Mouse (Mus musculus) limb, embryonic 14.5 days (tissue): ENCODE measurements around the gene Hsf4. TPM values are rescaled to one million over a fixed set of nuclear protein-coding genes. Genes with fewer than 3 reads are reported as not detected.

ENCODE experiments used
- ATAC-seq: fragments of 200-750 bp; cut with Nextera tagmentation; 2 replicates; pipeline ENCODE4 v1.8.0; 2017; ENCODE audit warnings: low read depth, moderate number of reproducible peaks, moderate TSS enrichment; ENCODE audit not compliant: low FRiP score
- DNase-seq: peaks from one replicate; pipeline ENCODE4 v3.0.0-alpha.2; 2015; ENCODE audit warnings: low spot score
- H3K27ac ChIP-seq: fragments of 300-500 bp; sonication (generic); replicated peaks from 2 replicates; pipeline ENCODE4 v1.5.1; 2014; ENCODE audit warnings: low read depth, mild to moderate bottlenecking, low read length, moderate library complexity, mixed read lengths
- H3K27me3 ChIP-seq: fragments of 300-500 bp; sonication (generic); 2 replicates; pipeline ENCODE4 v1.6.1; 2014; ENCODE audit warnings: low read length, mixed read lengths; ENCODE audit not compliant: control insufficient read depth, insufficient read depth
- H3K36me3 ChIP-seq: fragments of 300-500 bp; sonication (generic); 2 replicates; pipeline ENCODE4 v1.6.1; 2014; ENCODE audit warnings: mild to moderate bottlenecking, low read length, moderate library complexity, mixed read lengths; ENCODE audit not compliant: control insufficient read depth, insufficient read depth
- H3K4me1 ChIP-seq: fragments of 300-500 bp; sonication (generic); 2 replicates; pipeline ENCODE4 v1.6.1; 2014; ENCODE audit warnings: antibody characterized with exemption, low read length, mixed read lengths; ENCODE audit not compliant: control insufficient read depth, insufficient read depth
- H3K4me2 ChIP-seq: fragments of 300-500 bp; sonication (generic); replicated peaks from 2 replicates; pipeline ENCODE4 v1.6.1; 2014; ENCODE audit warnings: low read depth, mild to moderate bottlenecking, low read length, moderate library complexity; ENCODE audit not compliant: severe bottlenecking
- H3K4me3 ChIP-seq: fragments of 300-500 bp; sonication (generic); replicated peaks from 2 replicates; pipeline ENCODE4 v1.5.1; 2014; ENCODE audit warnings: low read length
- H3K9ac ChIP-seq: fragments of 300-500 bp; sonication (generic); 2 replicates; pipeline ENCODE4 v1.6.1; 2014; ENCODE audit warnings: mild to moderate bottlenecking, low read depth, low read length, moderate library complexity; ENCODE audit not compliant: severe bottlenecking
- H3K9me3 ChIP-seq: fragments of 300-500 bp; sonication (generic); 2 replicates; pipeline ENCODE4 v1.6.1; 2016; ENCODE audit warnings: low read length; ENCODE audit not compliant: control insufficient read depth
- POLR2A ChIP-seq: fragments of 200-500 bp; IDR thresholded peaks from 2 replicates; pipeline ENCODE4 v1.8.0; 2012; ENCODE audit warnings: inconsistent platforms, mild to moderate bottlenecking, moderate library complexity, borderline replicate concordance; ENCODE audit not compliant: insufficient read depth, insufficient read length; ENCODE audit errors: extremely low read depth
- WGBS: fragments of 180-500 bp; shearing (Covaris S2); extraction: QIAGEN DNeasy Blood & Tissue Kit; methylation state at CpG from one replicate; pipeline ENCODE4 v1.1.7; 2014; 5-methylcytosine and 5-hydroxymethylcytosine counted together
- microRNA counts: library from miRNA; unstranded; fragments of <30 nt; microRNA quantifications from one replicate; lab custom pipeline; 2016
- microRNA-seq: library from miRNA; unstranded; fragments of <30 nt; microRNA quantifications from one replicate; pipeline ENCODE4, GENCODE M21; 2016
- polyA plus RNA-seq, 2 experiments: library from polyadenylated mRNA; depleted of rRNA in 1 of 2; stranded (reverse) in 1 of 2; unstranded in 1 of 2; fragments of >200 nt; fragmentation: Nextera tagmentation in 1 of 2; extraction: Ambion mirVana in 1 of 2; gene quantifications; 2 replicates each; pipeline versions ENCODE4 v1.2.1 to v1.2.3; 2012 to 2014

The Hsf4 gene
- polyA plus RNA-seq, 2 experiments, result 0.14 to 0.62 TPM

DNA sequence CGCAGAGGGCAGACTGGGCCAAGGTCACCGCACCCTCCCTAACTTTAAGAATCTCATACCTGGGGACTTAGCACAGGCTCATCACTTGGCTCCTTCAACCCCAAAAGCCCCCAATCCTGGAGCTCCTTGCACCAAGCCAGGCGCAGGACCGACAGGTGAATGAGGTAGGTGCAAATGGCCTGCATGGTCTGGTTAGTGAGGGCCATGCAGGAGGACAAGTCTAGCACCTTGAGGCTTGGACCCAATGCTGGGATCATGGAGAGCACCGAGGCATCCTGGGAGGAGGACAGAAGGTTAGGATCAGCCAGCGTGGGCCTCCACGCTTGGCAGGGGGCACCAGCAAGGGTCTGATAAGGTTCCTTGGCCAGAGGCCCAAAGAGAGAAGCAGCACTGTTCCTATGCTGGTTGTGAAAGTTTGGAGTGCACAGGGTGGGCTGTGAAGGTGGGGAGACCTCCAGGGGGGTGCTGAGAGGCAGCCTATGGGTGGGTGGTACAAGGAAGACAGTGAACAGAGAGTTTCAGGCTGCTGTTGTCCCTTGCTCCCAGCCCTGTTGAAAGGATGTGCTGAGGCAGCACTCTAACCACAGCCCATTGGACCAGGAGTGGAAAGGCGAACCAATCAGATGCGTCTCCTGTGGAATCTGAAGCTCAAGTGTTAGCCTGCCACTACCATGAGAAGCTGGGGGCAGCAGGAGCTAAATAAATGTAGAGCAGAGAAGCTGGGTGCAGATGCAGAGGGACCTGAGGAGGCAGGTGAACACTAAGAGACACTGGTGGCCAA is 44.2 kb downstream of the Hsf4 start:
- no peak overlapping the region for H3K27ac ChIP-seq
- ATAC-seq (no peak), DNase-seq (no peak)
- WGBS, result 80% methylated on average over 9 of the region's 9 CpGs
- H3K4me2 ChIP-seq, result no peak overlapping the region
- no peak overlapping the region for H3K4me3 ChIP-seq
- no peak for TF ChIP-seq POLR2A
- no peaks in the 10 kb centered on the region for H3K4me1 ChIP-seq
- no peaks in the 10 kb centered on the region for H3K9me3 ChIP-seq
- H3K36me3 ChIP-seq, result peaks cover 60% of the 10 kb centered on the region
- no peaks in the 10 kb centered on the region for H3K27me3 ChIP-seq
- no peak overlapping the region for H3K9ac ChIP-seq

DNA sequence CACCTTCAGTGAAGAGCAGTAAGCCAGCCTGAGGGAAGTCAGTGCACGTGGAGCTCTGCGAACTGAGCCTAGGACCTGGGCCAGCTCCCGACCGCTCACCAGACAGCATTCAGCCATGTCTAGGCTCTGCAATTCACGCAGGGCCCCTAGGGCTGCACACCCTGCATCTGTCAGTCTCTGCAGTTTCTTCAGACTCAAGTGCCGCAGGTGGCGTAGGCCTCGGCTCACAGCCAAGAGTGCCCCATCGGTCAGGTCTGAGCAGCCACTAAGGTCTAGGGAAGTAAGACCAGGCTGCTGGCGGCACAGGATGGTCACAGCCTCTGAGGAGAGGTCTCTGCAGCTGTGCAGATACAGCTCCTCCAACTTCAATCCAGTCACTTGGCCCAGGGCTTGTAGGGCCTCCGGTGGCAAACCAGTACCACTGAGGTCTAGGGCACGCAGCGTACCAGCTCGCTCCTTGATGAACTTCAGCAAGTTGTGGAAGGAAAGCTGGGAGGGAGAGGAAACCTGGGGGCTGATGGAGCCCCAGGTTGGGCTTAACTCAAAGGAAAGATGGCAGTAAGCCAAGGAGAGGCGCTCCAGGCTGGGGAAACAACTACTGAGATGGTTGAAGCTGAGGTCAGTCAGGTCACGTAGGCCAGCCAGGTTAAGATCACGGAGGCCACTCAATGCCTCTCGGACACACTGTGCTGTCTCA is 45.6 kb downstream of the Hsf4 start:
- Histone ChIP-seq H3K4me1 (no peaks in the 10 kb centered on the region), H3K4me3 (no peak overlapping the region), H3K4me2 (no peak overlapping the region), H3K9ac (no peak overlapping the region), H3K27me3 (no peaks in the 10 kb centered on the region), H3K27ac (no peak overlapping the region), H3K36me3 (peaks cover 63% of the 10 kb centered on the region), H3K9me3 (no peaks in the 10 kb centered on the region)
- no peak for DNase-seq
- TF ChIP-seq POLR2A, result no peak
- 89% methylated on average over 18 of the region's 18 CpGs for WGBS
- ATAC-seq, result no peak

DNA sequence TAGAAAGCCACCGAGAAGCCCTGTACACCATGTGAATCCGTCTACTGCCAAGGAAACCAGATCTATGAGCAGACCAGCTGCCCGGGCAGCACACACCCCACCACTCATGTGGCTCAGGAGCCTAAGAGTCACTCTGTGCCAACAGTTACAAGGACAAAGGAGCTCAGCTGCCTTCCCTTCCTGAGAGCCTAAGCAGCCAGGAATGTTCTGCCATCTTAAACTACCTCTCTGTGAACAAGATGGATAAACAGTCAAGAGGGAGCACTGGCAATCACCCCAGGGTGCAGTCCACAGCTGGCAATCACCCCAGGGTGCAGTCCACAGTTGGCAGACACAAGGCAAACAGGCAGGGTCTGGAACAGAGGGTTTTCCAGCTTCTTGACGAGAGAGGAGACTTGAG is 48.3 kb downstream of the Hsf4 start:
- H3K9ac ChIP-seq, result no peak overlapping the region
- no peak overlapping the region for H3K4me2 ChIP-seq
- 83% methylated on average over 4 of the region's 4 CpGs for WGBS
- no peaks in the 10 kb centered on the region for H3K27me3 ChIP-seq
- H3K9me3 ChIP-seq, result no peaks in the 10 kb centered on the region
- peaks cover 58% of the 10 kb centered on the region for H3K36me3 ChIP-seq
- no peak overlapping the region for H3K4me3 ChIP-seq
- TF ChIP-seq POLR2A, result no peak
- no peak overlapping the region for H3K27ac ChIP-seq
- DNase-seq, result no peak
- no peaks in the 10 kb centered on the region for H3K4me1 ChIP-seq
- no peak for ATAC-seq

DNA sequence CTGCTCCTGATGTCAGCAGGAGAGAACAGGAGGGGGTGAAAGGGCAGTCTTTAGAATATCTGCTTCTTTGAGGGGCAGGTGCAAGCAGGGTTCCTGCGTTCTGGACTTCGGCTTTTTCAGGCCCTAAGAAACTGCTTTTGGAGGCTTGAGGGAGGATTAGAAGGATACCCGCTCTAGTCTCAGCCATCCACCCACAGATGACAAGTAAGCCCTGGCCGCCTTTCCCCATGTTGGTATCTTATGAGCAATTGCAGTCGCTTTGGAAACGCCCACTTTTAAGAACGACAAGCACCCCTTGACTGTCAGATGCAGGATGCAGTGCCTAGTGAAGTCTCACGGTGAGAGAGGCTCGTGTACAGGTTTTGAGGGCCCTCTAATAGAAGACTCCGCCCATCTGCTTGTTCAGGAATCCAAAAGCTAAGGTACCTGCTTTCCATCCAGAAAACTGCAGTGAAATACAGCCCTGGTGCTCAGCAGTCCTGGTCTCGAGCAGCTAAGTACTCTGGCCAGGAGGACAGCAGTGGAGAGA is 49.1 kb downstream of the Hsf4 start:
- WGBS, result 80% methylated on average over 11 of the region's 11 CpGs
- H3K27ac ChIP-seq, result no peak overlapping the region
- TF ChIP-seq POLR2A, result no peak
- H3K4me1 ChIP-seq, result no peaks in the 10 kb centered on the region
- H3K9ac ChIP-seq, result no peak overlapping the region
- no peak for DNase-seq
- no peak overlapping the region for H3K4me3 ChIP-seq
- no peak overlapping the region for H3K4me2 ChIP-seq
- H3K9me3 ChIP-seq, result no peaks in the 10 kb centered on the region
- no peak for ATAC-seq
- H3K27me3 ChIP-seq, result no peaks in the 10 kb centered on the region
- peaks cover 55% of the 10 kb centered on the region for H3K36me3 ChIP-seq

DNA sequence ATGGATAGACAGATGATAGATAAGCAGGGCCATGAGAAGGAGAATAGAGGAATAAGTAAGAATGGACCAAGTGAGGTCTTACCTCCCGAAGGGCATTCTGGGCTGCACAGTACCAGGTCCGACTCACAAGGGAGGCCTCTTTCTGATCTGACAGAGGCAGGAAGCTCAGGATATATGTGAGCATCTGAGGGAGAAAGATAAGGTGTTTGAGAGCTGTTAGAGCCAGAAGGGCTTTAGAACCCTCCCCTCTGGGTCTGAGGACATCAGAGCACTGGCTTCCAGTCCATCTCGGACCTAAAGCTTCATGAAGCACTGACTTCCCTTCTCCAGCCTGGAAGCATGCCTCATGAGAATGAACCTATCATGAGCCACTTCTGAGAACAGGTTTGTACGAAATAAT is 53.6 kb downstream of the Hsf4 start:
- no peak overlapping the region for H3K27ac ChIP-seq
- no peaks in the 10 kb centered on the region for H3K27me3 ChIP-seq
- no peak overlapping the region for H3K4me3 ChIP-seq
- no peak for DNase-seq
- peaks cover 14% of the 10 kb centered on the region for H3K4me1 ChIP-seq
- H3K36me3 ChIP-seq, result peaks cover 32% of the 10 kb centered on the region
- H3K9me3 ChIP-seq, result no peaks in the 10 kb centered on the region
- H3K9ac ChIP-seq, result no peak overlapping the region
- no peak for ATAC-seq
- WGBS, result 91% methylated on average over 4 of the region's 4 CpGs
- no peak for TF ChIP-seq POLR2A
- no peak overlapping the region for H3K4me2 ChIP-seq

MicroRNAs within 50 kb of the gene (microRNA counts, 519-probe panel; counts per million panel counts)
- 1,663 counts per million, percentile 15 among the panel's probes with 10 or more counts for microRNA mmu-miR-328 (lab: Ali Mortazavi, UCI)

Small RNAs within 50 kb of the gene (microRNA-seq; reads per million reads assigned to microRNA genes)
- gene Gm27320 (not detected), gene Mir328 (131 reads per million, percentile 49 among the genes with 10 or more reads in this experiment)

Other genes with a start within 250 kb of the Hsf4 start
- not detected in 2 replicates for gene Ces3a, start 221.2 kb upstream of the Hsf4 start, polyA plus RNA-seq (2012; rRNA removed)
- gene Ces3a, start 221.2 kb upstream of the Hsf4 start, polyA plus RNA-seq (2014; fragmentation: Nextera tagmentation; extraction: Ambion mirVana), result not detected in 2 replicates
- not detected in 2 replicates for gene Ces3b, start 186.0 kb upstream of the Hsf4 start, polyA plus RNA-seq (2012; rRNA removed)
- not detected in 2 replicates for gene Ces3b, start 186.0 kb upstream of the Hsf4 start, polyA plus RNA-seq (2014; fragmentation: Nextera tagmentation; extraction: Ambion mirVana)
- 0.05 TPM in 1 of 2 replicates, not detected in the other for gene Ces4a, start 138.0 kb upstream of the Hsf4 start, polyA plus RNA-seq (2012; rRNA removed)
- not detected in 2 replicates for gene Ces4a, start 138.0 kb upstream of the Hsf4 start, polyA plus RNA-seq (2014; fragmentation: Nextera tagmentation; extraction: Ambion mirVana)
- 75.2 and 82.4 TPM in 2 replicates for gene Cbfb, start 99.1 kb upstream of the Hsf4 start, polyA plus RNA-seq (2012; rRNA removed)
- gene Cbfb, start 99.1 kb upstream of the Hsf4 start, polyA plus RNA-seq (2014; fragmentation: Nextera tagmentation; extraction: Ambion mirVana), result 101 and 119 TPM in 2 replicates
- 30.1 and 32.8 TPM in 2 replicates for gene D230025D16Rik, start 44.7 kb upstream of the Hsf4 start, polyA plus RNA-seq (2012; rRNA removed)
- 27.3 and 31.5 TPM in 2 replicates for gene D230025D16Rik, start 44.7 kb upstream of the Hsf4 start, polyA plus RNA-seq (2014; fragmentation: Nextera tagmentation; extraction: Ambion mirVana)
- 40.8 and 52.7 TPM in 2 replicates for gene B3gnt9, start 14.6 kb upstream of the Hsf4 start, polyA plus RNA-seq (2012; rRNA removed)
- 38.9 and 42.9 TPM in 2 replicates for gene B3gnt9, start 14.6 kb upstream of the Hsf4 start, polyA plus RNA-seq (2014; fragmentation: Nextera tagmentation; extraction: Ambion mirVana)
- gene Tradd, start 5.2 kb upstream of the Hsf4 start, polyA plus RNA-seq (2012; rRNA removed), result 12.8 and 13.6 TPM in 2 replicates
- 26.2 and 26.3 TPM in 2 replicates for gene Tradd, start 5.2 kb upstream of the Hsf4 start, polyA plus RNA-seq (2014; fragmentation: Nextera tagmentation; extraction: Ambion mirVana)
- gene Fbxl8, start 5.2 kb upstream of the Hsf4 start, polyA plus RNA-seq (2012; rRNA removed), result 4.0 and 5.6 TPM in 2 replicates
- gene Fbxl8, start 5.2 kb upstream of the Hsf4 start, polyA plus RNA-seq (2014; fragmentation: Nextera tagmentation; extraction: Ambion mirVana), result 2.9 and 3.7 TPM in 2 replicates
- 2.0 and 2.3 TPM in 2 replicates for gene Nol3, start 6.3 kb downstream of the Hsf4 start, polyA plus RNA-seq (2012; rRNA removed)
- 2.3 and 3.3 TPM in 2 replicates for gene Nol3, start 6.3 kb downstream of the Hsf4 start, polyA plus RNA-seq (2014; fragmentation: Nextera tagmentation; extraction: Ambion mirVana)
- 30.1 and 37.8 TPM in 2 replicates for gene 4931428F04Rik, start 20.1 kb downstream of the Hsf4 start, polyA plus RNA-seq (2012; rRNA removed)
- 9.9 and 12.1 TPM in 2 replicates for gene 4931428F04Rik, start 20.1 kb downstream of the Hsf4 start, polyA plus RNA-seq (2014; fragmentation: Nextera tagmentation; extraction: Ambion mirVana)
- 14.4 and 16.3 TPM in 2 replicates for gene Exoc3l, start 26.3 kb downstream of the Hsf4 start, polyA plus RNA-seq (2012; rRNA removed)
- gene Exoc3l, start 26.3 kb downstream of the Hsf4 start, polyA plus RNA-seq (2014; fragmentation: Nextera tagmentation; extraction: Ambion mirVana), result 7.4 and 9.8 TPM in 2 replicates
- gene E2f4, start 27.9 kb downstream of the Hsf4 start, polyA plus RNA-seq (2012; rRNA removed), result 136 and 180 TPM in 2 replicates
- gene E2f4, start 27.9 kb downstream of the Hsf4 start, polyA plus RNA-seq (2014; fragmentation: Nextera tagmentation; extraction: Ambion mirVana), result 76.2 and 78.4 TPM in 2 replicates
- 8.8 and 9.6 TPM in 2 replicates for gene Elmo3, start 35.8 kb downstream of the Hsf4 start, polyA plus RNA-seq (2012; rRNA removed)
- 7.3 and 7.7 TPM in 2 replicates for gene Elmo3, start 35.8 kb downstream of the Hsf4 start, polyA plus RNA-seq (2014; fragmentation: Nextera tagmentation; extraction: Ambion mirVana)
- gene Lrrc29, start 56.5 kb downstream of the Hsf4 start, polyA plus RNA-seq (2012; rRNA removed), result 3.2 and 4.8 TPM in 2 replicates
- 1.9 and 2.5 TPM in 2 replicates for gene Lrrc29, start 56.5 kb downstream of the Hsf4 start, polyA plus RNA-seq (2014; fragmentation: Nextera tagmentation; extraction: Ambion mirVana)
- gene Tmem208, start 56.6 kb downstream of the Hsf4 start, polyA plus RNA-seq (2012; rRNA removed), result 135 and 143 TPM in 2 replicates
- gene Tmem208, start 56.6 kb downstream of the Hsf4 start, polyA plus RNA-seq (2014; fragmentation: Nextera tagmentation; extraction: Ambion mirVana), result 126 and 135 TPM in 2 replicates
- 24.4 and 30.7 TPM in 2 replicates for gene Fhod1, start 78.2 kb downstream of the Hsf4 start, polyA plus RNA-seq (2012; rRNA removed)
- gene Fhod1, start 78.2 kb downstream of the Hsf4 start, polyA plus RNA-seq (2014; fragmentation: Nextera tagmentation; extraction: Ambion mirVana), result 2.7 and 2.8 TPM in 2 replicates
- 43.5 and 58.8 TPM in 2 replicates for gene Slc9a5, start 79.0 kb downstream of the Hsf4 start, polyA plus RNA-seq (2012; rRNA removed)
- gene Slc9a5, start 79.0 kb downstream of the Hsf4 start, polyA plus RNA-seq (2014; fragmentation: Nextera tagmentation; extraction: Ambion mirVana), result 5.6 and 6.5 TPM in 2 replicates
- gene Plekhg4, start 103.5 kb downstream of the Hsf4 start, polyA plus RNA-seq (2012; rRNA removed), result 3.9 and 5.5 TPM in 2 replicates
- 0.55 and 1.2 TPM in 2 replicates for gene Plekhg4, start 103.5 kb downstream of the Hsf4 start, polyA plus RNA-seq (2014; fragmentation: Nextera tagmentation; extraction: Ambion mirVana)
- gene Kctd19, start 143.7 kb downstream of the Hsf4 start, polyA plus RNA-seq (2012; rRNA removed), result 0.04 TPM in 1 of 2 replicates, not detected in the other
- 0.18 TPM in 1 of 2 replicates, not detected in the other for gene Kctd19, start 143.7 kb downstream of the Hsf4 start, polyA plus RNA-seq (2014; fragmentation: Nextera tagmentation; extraction: Ambion mirVana)
- 0.84 and 1.0 TPM in 2 replicates for gene Lrrc36, start 143.8 kb downstream of the Hsf4 start, polyA plus RNA-seq (2012; rRNA removed)
- gene Lrrc36, start 143.8 kb downstream of the Hsf4 start, polyA plus RNA-seq (2014; fragmentation: Nextera tagmentation; extraction: Ambion mirVana), result 0.58 and 0.62 TPM in 2 replicates
- gene Tppp3, start 201.7 kb downstream of the Hsf4 start, polyA plus RNA-seq (2012; rRNA removed), result 107 and 130 TPM in 2 replicates
- gene Tppp3, start 201.7 kb downstream of the Hsf4 start, polyA plus RNA-seq (2014; fragmentation: Nextera tagmentation; extraction: Ambion mirVana), result 123 and 164 TPM in 2 replicates
- 72.3 and 90.2 TPM in 2 replicates for gene Zdhhc1, start 227.1 kb downstream of the Hsf4 start, polyA plus RNA-seq (2012; rRNA removed)
- 36.8 and 42.9 TPM in 2 replicates for gene Zdhhc1, start 227.1 kb downstream of the Hsf4 start, polyA plus RNA-seq (2014; fragmentation: Nextera tagmentation; extraction: Ambion mirVana)
- 3.3 and 6.4 TPM in 2 replicates for gene Hsd11b2, start 249.0 kb downstream of the Hsf4 start, polyA plus RNA-seq (2012; rRNA removed)
- 1.7 and 2.2 TPM in 2 replicates for gene Hsd11b2, start 249.0 kb downstream of the Hsf4 start, polyA plus RNA-seq (2014; fragmentation: Nextera tagmentation; extraction: Ambion mirVana)